Mouse (Mus musculus): ENCODE data around the gene Rnase9. TPM values are rescaled to one million over a fixed set of nuclear protein-coding genes. Genes with fewer than 3 reads are reported as not detected.
A peak's percentile ranks its signal among the peaks of the same experiment; 100 is the strongest.

Rnase9 gene
- polyA plus RNA-seq, 1 experiment from 2014 or later: not detected

DNA sequence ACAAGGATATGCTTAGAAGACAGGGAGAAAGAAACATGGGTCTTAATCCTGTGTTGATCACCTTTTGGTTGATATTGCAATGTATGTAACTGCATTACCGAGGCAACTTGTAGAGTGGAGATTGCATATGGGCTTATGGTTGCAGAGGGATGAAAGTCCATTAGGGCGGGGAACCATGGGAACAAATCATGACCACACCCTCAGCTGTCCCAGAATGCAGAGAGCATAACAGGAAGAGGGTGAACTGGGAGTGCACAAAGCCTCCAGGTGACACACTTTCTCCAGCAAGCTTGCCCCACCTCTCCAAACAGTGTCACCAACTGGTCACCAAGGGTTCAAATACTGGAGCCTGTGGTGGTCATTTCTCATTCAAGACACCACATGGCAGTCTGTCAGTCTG, 39.4 kb upstream of the Rnase9 start:
- 95% methylated on average over 2 of the region's 2 CpGs for WGBS
- Histone ChIP-seq H3K9me3 (replicated peaks) (no peaks in the 10 kb centered on the region), H3K36me3 (no peaks in the 10 kb centered on the region), H3K27ac (replicated peaks) (no peak overlapping the region), H3K9ac (replicated peaks) (no peak overlapping the region), H3K4me2 (no peak overlapping the region), H3K4me3 (replicated peaks) (no peak overlapping the region), H3K4me1 (peaks cover 19% of the 10 kb centered on the region), H3K27me3 (replicated peaks) (peaks cover 19% of the 10 kb centered on the region)
- ATAC-seq (ENCODE audit: low FRiP score): no peak

GRCm38 (mm10) chr14:51079180-51079579, 37.5 kb upstream of the Rnase9 start:
- no peak overlapping the region for H3K27ac ChIP-seq (replicated peaks)
- H3K4me3 ChIP-seq (replicated peaks): no peak overlapping the region
- 90% methylated on average over 1 of the region's 1 CpGs for WGBS
- H3K9me3 ChIP-seq (replicated peaks): no peaks in the 10 kb centered on the region
- ATAC-seq (ENCODE audit: low FRiP score): no peak
- H3K9ac ChIP-seq (replicated peaks): no peak overlapping the region
- peaks cover 17% of the 10 kb centered on the region for H3K27me3 ChIP-seq (replicated peaks)
- H3K4me2 ChIP-seq: no peak overlapping the region
- peaks cover 19% of the 10 kb centered on the region for H3K4me1 ChIP-seq
- no peaks in the 10 kb centered on the region for H3K36me3 ChIP-seq

DNA sequence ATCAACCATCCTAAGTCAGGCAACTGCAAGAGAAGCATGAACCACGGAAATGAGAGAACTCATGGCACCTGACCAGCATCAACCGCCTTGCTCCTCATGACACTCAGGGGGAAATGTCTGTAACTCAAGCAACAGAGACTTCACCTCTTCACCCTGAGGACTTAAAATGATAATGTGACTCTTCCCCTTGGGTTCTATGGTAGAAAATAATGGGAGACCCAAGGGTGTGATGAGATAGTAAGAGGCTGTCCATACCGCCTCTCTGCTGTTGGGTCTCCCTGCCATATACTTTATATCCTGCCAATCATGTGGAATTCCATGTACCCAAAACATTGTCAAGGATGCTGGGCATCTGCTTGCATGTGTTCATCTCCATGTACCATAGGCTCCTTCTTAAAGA, 32.7 kb upstream of the Rnase9 start, which contains the start of gene Olfr750:
Olfr750 (minus strand) TSS at position 101 of the 400 bp plus-strand sequence.
- no peak for ATAC-seq (ENCODE audit: low FRiP score)
- no peak within 1 kb of the TSS for H3K4me3 ChIP-seq (replicated peaks)
- H3K27ac ChIP-seq (replicated peaks): no peak within 1 kb of the TSS
- no peak within 1 kb of the TSS for H3K4me2 ChIP-seq
- H3K36me3 ChIP-seq: no peaks in the 10 kb centered on the region
- WGBS: 94% methylated on average over 3 of the region's 3 CpGs
- no peaks in the 10 kb centered on the region for H3K9me3 ChIP-seq (replicated peaks)
- no peaks in the 10 kb centered on the region for H3K4me1 ChIP-seq
- H3K27me3 ChIP-seq (replicated peaks): 0 out of 2 replicates have a peak, but pooled peaks cover 3% of the 10 kb centered on the region
- H3K9ac ChIP-seq (replicated peaks): no peak within 1 kb of the TSS

DNA sequence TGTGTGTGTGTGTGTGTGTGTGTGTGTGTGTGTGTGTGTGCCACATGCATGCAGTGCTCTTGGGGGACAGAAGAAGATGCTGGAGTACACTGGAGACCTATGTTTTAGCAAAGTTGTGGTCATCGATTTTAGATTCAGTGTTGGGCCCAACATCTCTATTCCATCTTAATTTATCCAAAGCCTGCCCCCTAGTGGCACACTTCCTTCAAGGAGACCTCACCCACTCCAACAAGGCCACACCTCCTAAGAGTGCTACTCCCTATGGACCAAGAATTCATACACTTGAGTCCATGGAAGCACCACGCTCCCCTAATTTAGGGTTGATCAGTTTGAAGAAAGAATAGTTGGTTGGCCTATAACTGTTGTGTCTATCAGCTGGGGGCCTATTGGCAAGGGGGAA, 27.9 kb upstream of the Rnase9 start:
- ATAC-seq (ENCODE audit: low FRiP score): no peak
- H3K4me1 ChIP-seq: peaks cover 14% of the 10 kb centered on the region
- WGBS: 97% methylated on average over 2 of the region's 2 CpGs

DNA sequence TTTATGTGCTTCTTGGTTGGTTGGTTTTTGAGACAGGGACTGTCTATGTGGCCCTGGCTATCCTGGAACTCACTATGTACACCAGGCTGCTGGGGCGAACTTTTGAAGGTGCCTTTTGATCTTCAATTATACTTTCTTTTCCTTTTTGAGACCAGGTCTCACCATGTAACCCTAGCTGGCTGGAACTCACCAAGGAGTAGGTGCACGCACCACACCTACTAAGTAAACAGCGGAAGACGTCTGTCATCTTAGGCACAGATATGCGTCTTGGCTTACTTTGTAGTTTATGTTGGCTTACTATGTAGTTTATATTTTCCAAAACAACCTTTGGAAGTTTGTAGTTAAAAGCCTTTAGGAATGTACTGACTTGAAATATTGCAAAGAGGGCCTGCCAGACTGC, 27.3 kb upstream of the Rnase9 start:
- no peak overlapping the region for H3K9ac ChIP-seq (replicated peaks)
- 91% methylated on average over 5 of the region's 5 CpGs for WGBS
- H3K36me3 ChIP-seq: no peaks in the 10 kb centered on the region
- no peaks in the 10 kb centered on the region for H3K9me3 ChIP-seq (replicated peaks)
- ATAC-seq (ENCODE audit: low FRiP score): no peak
- no peak overlapping the region for H3K4me2 ChIP-seq
- H3K27me3 ChIP-seq (replicated peaks): no peaks in the 10 kb centered on the region
- H3K27ac ChIP-seq (replicated peaks): no peak overlapping the region
- no peak overlapping the region for H3K4me3 ChIP-seq (replicated peaks)
- H3K4me1 ChIP-seq: peaks cover 14% of the 10 kb centered on the region

More for the DNA sequence above, 27.9 kb upstream of the Rnase9 start:
- Histone ChIP-seq H3K36me3 (no peaks in the 10 kb centered on the region), H3K4me2 (no peak overlapping the region), H3K9me3 (replicated peaks) (no peaks in the 10 kb centered on the region), H3K4me3 (replicated peaks) (no peak overlapping the region), H3K27me3 (replicated peaks) (no peaks in the 10 kb centered on the region), H3K27ac (replicated peaks) (no peak overlapping the region), H3K9ac (replicated peaks) (no peak overlapping the region)

DNA sequence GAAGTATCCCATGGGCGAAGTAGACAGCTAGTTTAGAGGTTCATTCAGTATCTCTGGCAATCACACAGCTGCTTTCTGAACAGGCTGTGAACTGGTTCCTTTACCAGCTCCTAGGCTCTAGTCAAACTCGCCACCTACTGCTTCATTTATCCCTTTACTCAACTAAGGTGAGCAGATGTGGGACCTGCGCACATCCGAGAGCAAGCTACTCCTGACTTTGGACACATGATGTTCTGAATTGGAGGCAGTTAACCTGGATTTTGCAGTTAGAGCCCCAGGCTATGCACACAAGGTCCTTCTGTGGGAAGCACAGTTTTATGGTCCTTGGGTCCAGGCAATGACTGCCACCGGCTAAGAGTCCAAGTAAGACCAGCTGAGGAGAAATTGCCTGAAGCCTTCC, 19.1 kb upstream of the Rnase9 start:
- Histone ChIP-seq H3K4me1 (peaks cover 5% of the 10 kb centered on the region), H3K4me3 (replicated peaks) (no peak overlapping the region), H3K27me3 (replicated peaks) (no peaks in the 10 kb centered on the region), H3K9me3 (replicated peaks) (no peaks in the 10 kb centered on the region), H3K4me2 (no peak overlapping the region), H3K9ac (replicated peaks) (no peak overlapping the region), H3K27ac (replicated peaks) (no peak overlapping the region), H3K36me3 (no peaks in the 10 kb centered on the region)
- no peak for ATAC-seq (ENCODE audit: low FRiP score)
- WGBS: 86% methylated on average over 5 of the region's 5 CpGs

DNA sequence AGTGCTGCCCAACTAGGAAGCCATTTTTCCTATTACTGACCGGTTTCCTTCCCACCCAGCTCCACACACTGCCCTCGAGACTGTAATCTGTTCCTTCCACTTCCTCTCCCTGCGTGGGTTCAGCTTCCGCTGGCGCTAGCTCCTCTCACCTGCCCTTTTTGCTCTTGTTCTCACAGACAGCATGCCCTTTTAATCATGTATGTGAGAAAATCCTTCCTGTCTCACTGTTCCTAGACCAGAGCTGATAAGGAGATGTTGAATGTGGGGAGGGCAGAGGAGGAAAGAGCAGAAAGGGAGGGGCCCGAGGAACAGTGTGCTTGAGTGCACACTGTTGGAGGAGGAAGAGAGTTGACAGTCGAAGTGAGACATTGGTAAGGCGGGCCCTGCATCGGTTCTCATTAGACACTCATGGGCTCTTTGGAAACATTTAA, 15.7 kb upstream of the Rnase9 start, which contains the start of gene Rnase12:
Rnase12 (minus strand) TSS at position 261 of the 431 bp plus-strand sequence.
- no peaks in the 10 kb centered on the region for H3K9me3 ChIP-seq (replicated peaks)
- WGBS: 82% methylated on average over 9 of the region's 9 CpGs
- no peak within 1 kb of the TSS for H3K4me3 ChIP-seq (replicated peaks)
- H3K4me2 ChIP-seq: no peak within 1 kb of the TSS
- no peaks in the 10 kb centered on the region for H3K36me3 ChIP-seq
- H3K27ac ChIP-seq (replicated peaks): no peak within 1 kb of the TSS
- no peaks in the 10 kb centered on the region for H3K27me3 ChIP-seq (replicated peaks)
- peaks cover 7% of the 10 kb centered on the region; the same call in 1 of the 2 replicates for H3K4me1 ChIP-seq
- ATAC-seq (ENCODE audit: low FRiP score): no peak
- no peak within 1 kb of the TSS for H3K9ac ChIP-seq (replicated peaks)

- Histone ChIP-seq H3K4me1 (0 out of 2 replicates have a peak, but pooled peaks cover 3% of the 10 kb centered on the region), H3K9me3 (replicated peaks) (no peaks in the 10 kb centered on the region), H3K36me3 (no peaks in the 10 kb centered on the region), H3K4me3 (replicated peaks) (no peak overlapping the region), H3K4me2 (0 out of 2 replicates have a peak overlapping the region, but pooled peaks have one; percentile 7), H3K27ac (replicated peaks) (no peak overlapping the region), H3K9ac (replicated peaks) (no peak overlapping the region), H3K27me3 (replicated peaks) (no peaks in the 10 kb centered on the region)
- ATAC-seq (ENCODE audit: low FRiP score): no peak
- 26% methylated on average over 13 of the region's 13 CpGs for WGBS
Measured at GRCm38 (mm10) chr14:51054243-51055237, 12.9 kb upstream of the Rnase9 start.

DNA sequence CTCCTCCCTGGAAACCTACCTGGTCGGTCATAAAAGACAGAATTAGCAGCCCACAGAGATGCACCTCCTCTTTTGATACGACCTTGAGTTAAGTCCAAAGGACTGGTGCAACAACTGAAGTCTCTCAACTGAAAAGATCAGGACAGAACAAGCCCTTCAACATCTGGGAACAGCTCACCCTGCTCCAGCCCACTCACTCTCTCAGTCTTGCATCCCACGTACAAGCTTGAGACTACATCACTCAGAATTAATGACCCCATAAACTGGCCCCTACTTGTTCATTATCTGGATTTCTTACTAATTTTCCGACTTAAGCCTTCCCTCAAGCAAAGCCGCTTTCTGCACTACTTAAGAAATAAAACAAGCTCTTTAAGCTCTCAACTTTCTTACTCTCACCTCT, 11.5 kb upstream of the Rnase9 start:
- ATAC-seq (ENCODE audit: low FRiP score): no peak
- Histone ChIP-seq H3K4me3 (replicated peaks) (no peak overlapping the region), H3K27me3 (replicated peaks) (no peaks in the 10 kb centered on the region), H3K9ac (replicated peaks) (no peak overlapping the region), H3K9me3 (replicated peaks) (no peaks in the 10 kb centered on the region), H3K4me2 (no peak overlapping the region), H3K27ac (replicated peaks) (no peak overlapping the region), H3K36me3 (no peaks in the 10 kb centered on the region), H3K4me1 (0 out of 2 replicates have a peak, but pooled peaks cover 3% of the 10 kb centered on the region)
- 57% methylated on average over 5 of the region's 5 CpGs for WGBS

- Histone ChIP-seq H3K4me1 (0 out of 2 replicates have a peak, but pooled peaks cover 3% of the 10 kb centered on the region), H3K9ac (replicated peaks) (no peak overlapping the region), H3K27me3 (replicated peaks) (no peaks in the 10 kb centered on the region), H3K4me2 (no peak overlapping the region), H3K36me3 (no peaks in the 10 kb centered on the region), H3K27ac (replicated peaks) (no peak overlapping the region), H3K4me3 (replicated peaks) (no peak overlapping the region), H3K9me3 (replicated peaks) (no peaks in the 10 kb centered on the region)
- no peak for ATAC-seq (ENCODE audit: low FRiP score)
- 72% methylated on average over 5 of the region's 5 CpGs for WGBS
Measured at GRCm38 (mm10) chr14:51051941-51052340, 10.3 kb upstream of the Rnase9 start.

GRCm38 (mm10) chr14:51050063-51050462, 8.4 kb upstream of the Rnase9 start, which contains the start of gene Rnase11:
Rnase11 (minus strand) TSS chr14:51050163.
- H3K27ac ChIP-seq (replicated peaks): no peak within 1 kb of the TSS
- H3K27me3 ChIP-seq (replicated peaks): no peaks in the 10 kb centered on the region
- 88% methylated on average over 2 of the region's 2 CpGs for WGBS
- no peaks in the 10 kb centered on the region for H3K36me3 ChIP-seq
- H3K4me2 ChIP-seq: no peak within 1 kb of the TSS
- no peak within 1 kb of the TSS for H3K4me3 ChIP-seq (replicated peaks)
- no peak for ATAC-seq (ENCODE audit: low FRiP score)
- 0 out of 2 replicates have a peak, but pooled peaks cover 3% of the 10 kb centered on the region for H3K4me1 ChIP-seq
- H3K9me3 ChIP-seq (replicated peaks): no peaks in the 10 kb centered on the region
- no peak within 1 kb of the TSS for H3K9ac ChIP-seq (replicated peaks)

- H3K36me3 ChIP-seq: no peaks in the 10 kb centered on the region
- no peak overlapping the region for H3K4me2 ChIP-seq
- H3K4me3 ChIP-seq (replicated peaks): no peak overlapping the region
- no peaks in the 10 kb centered on the region for H3K27me3 ChIP-seq (replicated peaks)
- H3K27ac ChIP-seq (replicated peaks): no peak overlapping the region
- no peaks in the 10 kb centered on the region for H3K9me3 ChIP-seq (replicated peaks)
- 72% methylated on average over 5 of the region's 5 CpGs for WGBS
- no peaks in the 10 kb centered on the region for H3K4me1 ChIP-seq
- ATAC-seq (ENCODE audit: low FRiP score): no peak
- no peak overlapping the region for H3K9ac ChIP-seq (replicated peaks)
Measured at GRCm38 (mm10) chr14:51047846-51048245, 6.2 kb upstream of the Rnase9 start.
